Mouse (Mus musculus) midbrain, embryonic 13.5 days (tissue): ENCODE measurements around the gene Mthfr. TPM values are rescaled to one million over a fixed set of nuclear protein-coding genes. Genes with fewer than 3 reads are reported as not detected.

Experiments
- ATAC-seq: fragments of 200-750 bp; cut with Nextera tagmentation; 2 replicates; pipeline ENCODE4 v1.8.0; 2017; ENCODE audit warnings: mild to moderate bottlenecking, moderate TSS enrichment, moderate library complexity
- H3K27ac ChIP-seq: fragments of 300-500 bp; sonication (generic); 2 replicates; pipeline ENCODE4 v1.5.1; 2015; ENCODE audit warnings: inconsistent platforms, mild to moderate bottlenecking, moderate library complexity
- H3K27me3 ChIP-seq: fragments of 300-500 bp; sonication (generic); 2 replicates; pipeline ENCODE4 v1.6.1; 2015; ENCODE audit warnings: mild to moderate bottlenecking, inconsistent platforms
- H3K36me3 ChIP-seq: fragments of 300-500 bp; sonication (generic); 2 replicates; pipeline ENCODE4 v1.6.1; 2015; ENCODE audit warnings: mild to moderate bottlenecking, inconsistent platforms
- H3K4me1 ChIP-seq: fragments of 300-500 bp; sonication (generic); replicated peaks from 2 replicates; pipeline ENCODE4 v1.6.1; 2015; ENCODE audit warnings: inconsistent platforms
- H3K4me2 ChIP-seq: fragments of 300-500 bp; sonication (generic); replicated peaks from 2 replicates; pipeline ENCODE4 v1.6.1; 2015; ENCODE audit warnings: moderate library complexity, mild to moderate bottlenecking, inconsistent platforms
- H3K4me3 ChIP-seq: fragments of 300-500 bp; sonication (generic); replicated peaks from 2 replicates; pipeline ENCODE4 v1.5.1; 2015; ENCODE audit warnings: mild to moderate bottlenecking, inconsistent platforms
- H3K9ac ChIP-seq: fragments of 300-500 bp; sonication (generic); replicated peaks from 2 replicates; pipeline ENCODE4 v1.6.1; 2015; ENCODE audit warnings: mild to moderate bottlenecking, inconsistent platforms
- H3K9me3 ChIP-seq: fragments of 300-500 bp; sonication (generic); 2 replicates; pipeline ENCODE4 v1.6.1; 2016; ENCODE audit warnings: mild to moderate bottlenecking, inconsistent platforms
- WGBS: fragments of 180-500 bp; shearing (Covaris S2); methylation state at CpG from one replicate; pipeline ENCODE4 v1.1.7; 2015; 5-methylcytosine and 5-hydroxymethylcytosine counted together
- polyA plus RNA-seq: library from polyadenylated mRNA; unstranded; fragments of >200 nt; fragmentation: Nextera tagmentation; extraction: Ambion mirVana; gene quantifications from 2 replicates; pipeline ENCODE4 v1.2.1, GENCODE M21; 2015

The Mthfr gene
- polyA plus RNA-seq, 1 experiment from 2014 or later = 28.4 TPM

DNA sequence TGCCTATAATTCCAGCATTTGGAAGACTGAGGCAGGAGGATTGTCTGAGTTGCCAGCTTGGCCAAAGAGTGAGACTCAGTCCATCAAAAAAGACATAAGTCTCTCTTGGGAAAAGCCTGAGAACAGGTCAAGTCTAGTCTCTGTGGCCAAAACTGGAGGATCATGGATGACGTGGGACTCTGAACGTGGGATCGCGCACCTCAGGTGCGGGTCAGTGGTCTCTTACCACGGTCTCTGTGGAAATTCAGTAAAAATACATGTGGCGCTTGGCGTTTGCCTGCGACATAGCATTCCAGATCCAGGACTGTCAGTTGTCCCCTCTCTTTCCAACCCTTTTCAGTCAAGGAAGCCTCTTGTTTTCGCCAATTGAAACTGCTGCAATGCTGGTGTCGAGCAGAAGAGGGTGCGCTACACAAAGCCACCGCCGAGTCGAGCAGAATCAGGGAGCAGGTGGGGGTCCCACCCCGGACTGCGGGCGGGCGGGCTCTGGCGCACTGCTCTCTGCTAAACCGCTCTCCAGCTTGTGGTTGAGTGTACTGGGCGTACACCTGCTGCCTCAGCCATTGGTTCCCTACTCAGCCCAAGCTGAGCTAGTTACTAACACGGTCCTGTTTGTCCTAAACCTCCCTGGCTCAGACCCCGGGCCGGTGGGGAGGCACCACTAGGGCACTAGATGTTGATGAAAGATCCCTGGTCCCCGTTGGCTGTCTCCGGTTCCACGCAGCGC lies 63.1 kb downstream of the Mthfr start:
- H3K4me1 ChIP-seq = peaks cover 12% of the 10 kb centered on the region
- H3K9me3 ChIP-seq = no peaks in the 10 kb centered on the region
- peak overlapping the region; percentile 24; the same call in 1 of the 2 replicates for H3K9ac ChIP-seq
- H3K36me3 ChIP-seq = peaks cover 36% of the 10 kb centered on the region
- H3K4me3 ChIP-seq = no peak overlapping the region
- WGBS = 16% methylated on average over 29 of the region's 29 CpGs
- peak; percentile 92 for ATAC-seq
- H3K27ac ChIP-seq = peak overlapping the region; percentile 63
- H3K4me2 ChIP-seq = peak overlapping the region; percentile 43
- H3K27me3 ChIP-seq = no peaks in the 10 kb centered on the region

GRCm38 (mm10) chr4:148104146-148104545 lies 65.3 kb downstream of the Mthfr start:
- Histone ChIP-seq H3K4me2 (no peak overlapping the region), H3K9ac (no peak overlapping the region), H3K4me1 (peaks cover 18% of the 10 kb centered on the region), H3K27ac (no peak overlapping the region), H3K4me3 (no peak overlapping the region), H3K27me3 (no peaks in the 10 kb centered on the region), H3K9me3 (no peaks in the 10 kb centered on the region), H3K36me3 (peaks cover 58% of the 10 kb centered on the region)
- 87% methylated on average over 3 of the region's 3 CpGs for WGBS
- no peak for ATAC-seq

- H3K27me3 ChIP-seq = no peaks in the 10 kb centered on the region
- no peak overlapping the region for H3K4me3 ChIP-seq
- peaks cover 71% of the 10 kb centered on the region for H3K36me3 ChIP-seq
- H3K9ac ChIP-seq = peak overlapping the region; percentile 21; the same call in 1 of the 2 replicates
- H3K27ac ChIP-seq = peak overlapping the region; percentile 36; the same call in 1 of the 2 replicates
- 71% methylated on average over 22 of the region's 22 CpGs for WGBS
- peak; percentile 59; the same call in 1 of the 2 replicates for ATAC-seq
- 0 out of 2 replicates have a peak, but pooled peaks cover 6% of the 10 kb centered on the region for H3K4me1 ChIP-seq
- no peaks in the 10 kb centered on the region for H3K9me3 ChIP-seq
- no peak overlapping the region for H3K4me2 ChIP-seq
These were observed 68.9 kb downstream of the Mthfr start for GRCm38 (mm10) chr4:148107621-148108291.

DNA sequence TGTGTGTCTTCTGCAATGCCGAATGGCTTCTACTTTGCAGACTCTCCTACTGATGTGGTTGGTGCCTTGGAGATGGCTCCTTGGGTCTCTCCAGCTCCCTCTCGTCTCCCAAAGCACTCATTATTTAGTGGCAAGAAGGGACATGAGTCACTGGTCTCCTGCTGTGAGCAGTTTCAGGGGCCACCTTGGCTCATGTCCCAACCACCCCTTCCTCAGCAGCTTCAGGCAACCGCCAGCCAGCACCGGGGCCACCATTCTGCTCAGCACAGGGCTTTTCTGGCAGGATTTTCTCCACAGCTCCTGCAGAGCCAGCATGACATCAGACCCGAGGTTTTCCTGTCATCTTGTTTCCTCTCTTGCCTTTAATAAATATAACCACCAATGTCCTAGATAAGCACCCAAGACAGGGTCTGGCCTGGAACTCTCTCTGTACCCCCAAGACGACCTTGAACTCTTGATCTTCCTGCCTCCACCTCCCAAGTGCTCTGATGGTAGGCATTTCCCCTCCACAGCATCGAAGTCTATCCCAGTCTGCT lies 69.8 kb downstream of the Mthfr start:
- WGBS = 72% methylated on average over 7 of the region's 7 CpGs
- no peak overlapping the region for H3K4me3 ChIP-seq
- 0 out of 2 replicates have a peak, but pooled peaks cover 6% of the 10 kb centered on the region for H3K4me1 ChIP-seq
- no peak overlapping the region for H3K9ac ChIP-seq
- no peaks in the 10 kb centered on the region for H3K27me3 ChIP-seq
- H3K36me3 ChIP-seq = peaks cover 79% of the 10 kb centered on the region
- no peak for ATAC-seq
- no peak overlapping the region for H3K27ac ChIP-seq
- no peaks in the 10 kb centered on the region for H3K9me3 ChIP-seq
- H3K4me2 ChIP-seq = no peak overlapping the region

Other genes with a start within 250 kb of the Mthfr start
- gene Zfp984, start 229.3 kb upstream of the Mthfr start, polyA plus RNA-seq = 3.9 and 4.6 TPM in 2 replicates
- 6.2 and 7.7 TPM in 2 replicates for gene Zfp933, start 190.7 kb upstream of the Mthfr start, polyA plus RNA-seq
- 47.4 and 50.3 TPM in 2 replicates for gene Miip, start 170.3 kb upstream of the Mthfr start, polyA plus RNA-seq
- 11.6 and 12.1 TPM in 2 replicates for gene Fv1, start 170.1 kb upstream of the Mthfr start, polyA plus RNA-seq
- gene Mfn2, start 134.4 kb upstream of the Mthfr start, polyA plus RNA-seq = 77.3 and 78.6 TPM in 2 replicates
- gene Plod1, start 102.3 kb upstream of the Mthfr start, polyA plus RNA-seq = 18.7 and 20.4 TPM in 2 replicates
- gene 2510039O18Rik, start 98.2 kb upstream of the Mthfr start, polyA plus RNA-seq = 10.2 and 13.6 TPM in 2 replicates
- gene Nppb, start 53.3 kb upstream of the Mthfr start, polyA plus RNA-seq = 0.36 TPM in 1 of 2 replicates, not detected in the other
- 2.5 and 3.4 TPM in 2 replicates for gene Nppa, start 38.4 kb upstream of the Mthfr start, polyA plus RNA-seq
- gene Clcn6, start 256 bp upstream of the Mthfr start, polyA plus RNA-seq = 33.9 and 35.3 TPM in 2 replicates
- gene Agtrap, start 49.0 kb downstream of the Mthfr start, polyA plus RNA-seq = 5.4 and 7.9 TPM in 2 replicates
- gene Mad2l2, start 91.3 kb downstream of the Mthfr start, polyA plus RNA-seq = 105 and 106 TPM in 2 replicates
- gene Draxin, start 91.6 kb downstream of the Mthfr start, polyA plus RNA-seq = 14.6 and 20.4 TPM in 2 replicates
- 15.9 and 19.6 TPM in 2 replicates for gene Fbxo6, start 113.1 kb downstream of the Mthfr start, polyA plus RNA-seq
- gene Fbxo44, start 121.4 kb downstream of the Mthfr start, polyA plus RNA-seq = 97.8 and 103 TPM in 2 replicates
- 2.3 and 2.4 TPM in 2 replicates for gene Fbxo2, start 121.5 kb downstream of the Mthfr start, polyA plus RNA-seq
- 11.1 and 12.0 TPM in 2 replicates for gene Disp3, start 248.9 kb downstream of the Mthfr start, polyA plus RNA-seq